Mouse (Mus musculus) C2C12 (cell line): Measurements from ENCODE around the gene Cuedc1.

Experiments
- CEBPB ChIP-seq: IDR thresholded peaks from one replicate; pipeline ENCODE4 v1.6.1; 2011; ENCODE audit warnings: low read depth, mild to moderate bottlenecking, control low read depth, moderate library complexity
- CTCF ChIP-seq: IDR thresholded peaks from one replicate; pipeline ENCODE4 v1.5.1; 2011; ENCODE audit not compliant: control insufficient read depth, insufficient read depth, insufficient read length
- MYOG ChIP-seq: IDR thresholded peaks from one replicate; pipeline ENCODE4 v1.6.1; 2011; ENCODE audit not compliant: control insufficient read depth, insufficient read length; ENCODE audit errors: extremely low read depth

DNA sequence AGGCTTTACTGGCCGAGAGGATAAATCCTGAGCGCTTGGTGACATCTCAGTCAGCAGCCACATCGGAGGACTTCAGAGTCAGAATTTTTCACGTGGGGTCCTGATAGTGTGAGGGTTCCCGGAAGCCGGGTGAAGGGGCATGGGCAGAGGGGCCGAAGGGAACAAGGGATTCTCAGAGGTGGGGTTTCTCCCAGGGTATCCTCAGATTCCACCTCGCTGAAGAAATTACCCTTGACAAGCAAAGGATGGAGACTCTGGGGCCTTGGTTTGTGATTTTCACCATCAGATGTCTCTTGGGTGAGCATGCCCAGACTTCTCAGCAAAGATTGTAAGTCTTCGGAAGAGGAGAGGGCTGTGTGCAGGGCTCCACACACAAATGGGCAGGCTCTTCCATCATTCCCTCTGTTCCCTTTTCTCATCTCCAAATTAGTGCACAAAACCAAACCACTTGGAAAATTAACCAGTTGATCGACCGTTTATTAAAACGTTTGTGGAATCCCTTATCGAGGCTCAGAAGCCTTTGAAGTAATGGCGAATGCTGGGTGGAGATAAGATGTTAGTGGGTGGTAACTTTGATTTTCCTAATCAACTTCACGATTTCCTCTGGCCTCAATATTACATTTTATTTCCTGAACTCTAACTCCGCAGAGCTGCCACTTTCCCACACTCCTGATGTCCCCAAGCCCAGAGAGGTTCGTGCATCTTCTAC is at the start of gene Cuedc1:
- TF ChIP-seq MYOG (no peak), CTCF (no peak), CEBPB (no peak)
